8 mouse cellular contexts compared by ENCODE assay signal in the genomic region with DNA sequence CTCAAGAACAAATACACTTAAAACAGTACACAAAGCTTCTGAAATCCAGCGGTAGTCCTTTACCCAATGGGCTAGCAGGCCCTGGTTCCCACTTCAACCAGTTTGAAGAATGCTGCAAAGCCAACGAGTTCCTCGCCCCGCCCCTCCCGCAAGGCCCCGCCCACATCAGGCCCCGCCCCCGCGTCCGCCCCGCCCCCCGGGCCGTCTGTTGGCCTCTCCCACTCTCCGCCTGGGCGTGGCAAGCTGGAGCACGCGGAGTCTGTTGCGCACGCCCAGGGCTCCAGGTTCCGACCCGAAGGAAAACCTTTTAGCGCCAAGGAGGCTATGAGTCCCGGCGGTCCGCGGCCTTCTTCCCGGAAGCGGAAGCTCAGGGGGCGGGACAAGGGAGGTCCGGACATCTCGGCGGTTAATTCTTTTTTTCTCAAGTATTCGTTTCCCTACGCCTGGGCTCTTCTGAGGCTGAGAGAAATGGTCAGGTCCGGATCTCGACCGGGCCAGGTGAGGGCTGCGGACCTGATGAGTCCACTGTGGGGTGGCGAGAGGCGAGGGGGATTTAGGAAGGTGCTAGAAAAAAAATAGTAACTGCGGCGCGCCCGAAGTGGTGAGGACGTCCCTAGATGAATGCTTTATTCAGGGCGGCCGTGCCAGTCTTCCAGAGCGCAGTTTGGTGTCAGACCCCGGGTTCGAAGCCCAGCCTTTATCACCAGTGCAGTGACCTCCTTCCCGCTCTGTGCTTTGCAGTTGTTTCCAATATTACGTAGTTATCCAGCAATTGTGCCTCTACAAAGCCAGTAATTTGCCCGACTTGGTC. TPM values are rescaled to one million over a fixed set of nuclear protein-coding genes. Genes with fewer than 3 reads are reported as not detected.
DNase-seq lines count a peak whose midpoint lies in the region; ATAC-seq and TF ChIP-seq lines count a peak whose summit lies in the region.

Gene Ccdc14, plus strand, starts transcription at position 283 of the 811 bp plus-strand sequence.

- H3K9me3 ChIP-seq in hindbrain, embryonic 14.5 days (ENCODE audit: control insufficient read depth, low read length): no peaks in the 10 kb centered on the region

- H3K4me1 ChIP-seq in hindbrain, embryonic 14.5 days (replicated peaks; ENCODE audit: control insufficient read depth, insufficient read depth, low read length): peaks cover 7% of the 10 kb centered on the region

- WGBS in hindbrain, embryonic 14.5 days: under 1% methylated on average over 52 of the region's 53 CpGs

- TF ChIP-seq CTCF in Patski (IDR thresholded peaks at IDR 0.05): no peak

- peak within 1 kb of the TSS; percentile 63 for H3K4me3 ChIP-seq in hindbrain, embryonic 14.5 days (replicated peaks; ENCODE audit: low read length)

- peak; percentile 39 for DNase-seq in Patski (ENCODE audit: low read depth, low spot score)
- peak; percentile 83 to 85 for DNase-seq in cerebellum, postnatal 14 days
- DNase-seq in frontal cortex, postnatal 14 days (ENCODE audit: low spot score in 2 of 2): peak; percentile 67 to 69
- peak; percentile 87 for DNase-seq in hindbrain, embryonic 14.5 days (ENCODE audit: low spot score)
- peak; percentile 68 to 75 for DNase-seq in layer of hippocampus, postnatal 36 days
- peak; percentile 95 for DNase-seq in lung, postnatal 36 days
- peak; percentile 94 for DNase-seq in retina, postnatal 1 day
- DNase-seq in urinary bladder, adult 18-20 months (ENCODE audit: low spot score in 2 of 2): peak; percentile 74 to 85

- peak within 1 kb of the TSS; percentile 67 for H3K9ac ChIP-seq in hindbrain, embryonic 14.5 days

- H3K4me2 ChIP-seq in hindbrain, embryonic 14.5 days (replicated peaks): peak within 1 kb of the TSS; percentile 85

- no peaks in the 10 kb centered on the region for H3K27me3 ChIP-seq in Patski
- H3K27me3 ChIP-seq in hindbrain, embryonic 14.5 days (ENCODE audit: control insufficient read depth, insufficient read depth, low read length): no peaks in the 10 kb centered on the region

- peak within 1 kb of the TSS; percentile 75 for H3K27ac ChIP-seq in hindbrain, embryonic 14.5 days

- in situ Hi-C loops in Patski (cut with MboI; ENCODE audit: low pct_unique_long_range_greater_than_20kb): no loop called here

- ATAC-seq in Patski: peak; percentile 88
- peak; percentile 94 for ATAC-seq in hindbrain, embryonic 14.5 days (ENCODE audit: low FRiP score)

- POLR2A ChIA-PET in Patski (lab: Charles Lee): interaction anchor here (0.9 kb wide), 1 partner anchor 180 kb away, joined by 3 read pairs; no protein-coding TSS in a partner anchor

- no peaks in the 10 kb centered on the region for H3K36me3 ChIP-seq in hindbrain, embryonic 14.5 days (replicated peaks; ENCODE audit: control insufficient read depth, insufficient read depth)

- CTCF ChIA-PET in Patski (lab: Charles Lee): interaction anchor here (5.0 kb wide), 1 partner anchor 9 kb away, joined by 22 read pairs; no protein-coding TSS in a partner anchor

RNA-seq across cellular contexts. Expression of gene Ccdc14, which starts in this region (rescaled TPM):
- 5.6 TPM for polyA plus RNA-seq in Patski (2021)
- 4.4 TPM in 2 replicates for polyA plus RNA-seq in hindbrain, embryonic 14.5 days (2014; fragmentation: Nextera tagmentation; extraction: Ambion mirVana)
- 1 to 10 TPM; 1.8 to 2.6 TPM for total RNA-seq in layer of hippocampus, postnatal 36 days (2021)

Comparison
In these comparisons a context has a peak if more than half of its experiments do, and no peak if none do; other contexts are left out.
1. Peak in every context shown above with its lines: DNase-seq, ATAC-seq, H3K4me3 ChIP-seq and H3K27ac ChIP-seq.
2. DNase-seq: peak in every context shown above with its lines; median percentile 95 in lung, postnatal 36 days; 94 in retina, postnatal 1 day; 87 in hindbrain, embryonic 14.5 days; 84 in cerebellum, postnatal 14 days; 80 in urinary bladder, adult 18-20 months; 72 in layer of hippocampus, postnatal 36 days; 68 in frontal cortex, postnatal 14 days; 39 in Patski.